Mouse (Mus musculus) kidney, postnatal 10 days (tissue): ENCODE data around the gene Gpr135.
"Not testable (repeated sequence)": the region's sequence is repeated elsewhere in the genome, so short reads cannot be mapped to it uniquely, and the experiment has no call there.

ENCODE experiments used
- DNase-seq: peaks from one replicate; pipeline ENCODE4 v3.0.0; 2021; ENCODE audit warnings: mixed read lengths

The Gpr135 gene

GRCm38 (mm10) chr12:72050821-72051220 lies 20.1 kb downstream of the Gpr135 start:
- DNase-seq, result no peak

GRCm38 (mm10) chr12:72050156-72050555 lies 20.8 kb downstream of the Gpr135 start:
- not testable (repeated sequence) for DNase-seq

GRCm38 (mm10) chr12:72047513-72047912 lies 23.4 kb downstream of the Gpr135 start:
- DNase-seq, result no peak

GRCm38 (mm10) chr12:72041238-72041637 lies 29.7 kb downstream of the Gpr135 start:
- DNase-seq, result no peak

- no peak for DNase-seq
Measured at GRCm38 (mm10) chr12:72039501-72039900, 31.4 kb downstream of the Gpr135 start.

- DNase-seq, result no peak
Measured at GRCm38 (mm10) chr12:72038866-72039265, 32.1 kb downstream of the Gpr135 start.

GRCm38 (mm10) chr12:72037049-72037448 lies 33.9 kb downstream of the Gpr135 start:
- no peak for DNase-seq

DNA sequence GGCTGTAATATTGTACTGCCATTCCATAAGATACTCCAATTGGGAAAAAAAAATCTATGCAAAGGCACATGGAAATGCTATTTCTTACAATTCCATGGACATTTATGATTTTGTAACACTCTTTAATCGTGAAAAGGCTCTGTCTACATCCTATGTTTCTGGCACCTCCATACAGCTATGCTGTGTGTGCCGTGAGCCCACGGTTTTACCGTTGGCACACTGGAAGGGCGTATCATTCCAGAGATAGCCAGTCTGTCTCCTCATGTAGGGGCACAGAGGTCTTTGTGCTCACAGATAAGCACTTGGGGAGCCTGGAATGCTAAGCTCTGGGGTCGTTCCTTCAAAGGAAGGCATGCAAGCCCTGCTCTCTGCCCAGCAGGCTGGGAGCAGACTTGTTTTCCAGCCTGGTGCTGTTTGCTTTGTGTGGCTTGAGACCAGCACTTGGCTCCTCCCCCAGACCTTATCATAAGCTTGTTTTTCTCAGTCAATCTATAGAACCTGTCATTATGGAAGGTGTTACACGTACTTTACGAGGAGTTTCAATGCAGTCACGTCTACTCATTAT lies 34.7 kb downstream of the Gpr135 start:
- DNase-seq, result no peak

GRCm38 (mm10) chr12:72031794-72032193 lies 39.1 kb downstream of the Gpr135 start:
- DNase-seq, result peak; percentile 82

DNA sequence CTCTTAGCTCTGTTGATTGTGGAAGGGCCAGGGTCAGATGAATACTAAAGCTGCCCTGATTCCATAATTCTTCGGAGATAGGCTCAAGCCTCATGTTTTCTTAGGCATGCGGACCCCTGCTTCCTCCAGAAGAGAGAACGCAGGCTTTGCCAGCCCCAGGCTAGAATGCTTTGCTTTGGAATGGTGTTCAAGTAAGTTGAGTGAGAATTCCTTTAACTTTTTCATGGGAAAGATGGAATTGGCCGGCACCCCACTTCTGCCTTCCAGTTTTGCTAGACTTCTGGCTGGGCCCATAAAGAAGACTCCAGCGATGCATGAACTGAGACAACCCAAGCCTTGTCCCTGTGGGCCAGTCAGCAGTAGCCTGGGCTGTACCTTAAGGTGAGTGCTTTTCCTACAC lies 39.8 kb downstream of the Gpr135 start:
- peak; percentile 71 for DNase-seq

GRCm38 (mm10) chr12:72025275-72025795 lies 45.6 kb downstream of the Gpr135 start:
- no peak for DNase-seq

- DNase-seq, result no peak
Measured at GRCm38 (mm10) chr12:72023572-72023971, 47.4 kb downstream of the Gpr135 start.

GRCm38 (mm10) chr12:72022790-72023189 lies 48.1 kb downstream of the Gpr135 start:
- DNase-seq, result no peak

GRCm38 (mm10) chr12:72021543-72021942 lies 49.4 kb downstream of the Gpr135 start:
- peak; percentile 57 for DNase-seq

DNA sequence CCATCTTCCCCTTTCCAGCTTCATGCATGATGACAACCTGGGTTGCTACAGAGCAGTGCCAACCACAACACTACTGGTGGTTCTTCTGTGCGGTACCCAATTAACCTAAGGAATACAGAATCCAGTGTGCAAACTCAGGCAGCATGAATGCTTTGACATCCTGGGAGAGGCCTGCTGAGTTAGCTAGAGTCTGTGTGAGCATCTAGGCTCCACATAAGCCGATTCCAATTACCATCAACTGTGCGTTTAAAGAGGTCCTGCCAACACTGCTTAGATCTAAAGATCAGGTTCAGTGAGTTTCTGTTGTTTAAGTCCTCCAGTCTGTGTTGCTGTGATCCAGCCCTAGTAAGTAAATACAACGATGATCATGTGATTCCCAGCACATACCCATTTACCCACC lies 50.6 kb downstream of the Gpr135 start:
- no peak for DNase-seq
